Mouse (Mus musculus): ENCODE measurements around the gene Bphl. TPM values are rescaled to one million over a fixed set of nuclear protein-coding genes. Genes with fewer than 3 reads are reported as not detected.

Bphl gene
- polyA plus RNA-seq, 1 experiment, result 27.7 TPM

- Histone ChIP-seq H3K36me3 (ENCODE audit: control insufficient read depth, insufficient read depth) (no peaks in the 10 kb centered on the region), H3K79me2 (ENCODE audit: control insufficient read depth, insufficient read depth) (no peaks in the 10 kb centered on the region), H3K27me3 (ENCODE audit: control insufficient read depth, insufficient read depth, insufficient read length) (no peaks in the 10 kb centered on the region), H3K4me2 (ENCODE audit: low read depth) (no peak overlapping the region), H3ac (ENCODE audit: control insufficient read depth, insufficient read length) (no peak overlapping the region), H3K4me3 (no peak overlapping the region)
- TF ChIP-seq MAX (IDR thresholded peaks at IDR 0.05; ENCODE audit: low read depth), result no peak
- no peak for TF ChIP-seq TCF12 (IDR thresholded peaks at IDR 0.05; ENCODE audit: insufficient read depth, poor library complexity, severe bottlenecking)
- no peak for TF ChIP-seq MYOD1 (IDR thresholded peaks at IDR 0.05; ENCODE audit: control insufficient read depth in 1 of 3, insufficient read length in 2 of 3, low read depth in 2 of 3)
- TF ChIP-seq TCF3 (IDR thresholded peaks at IDR 0.05; ENCODE audit: insufficient read length, low read depth), result no peak
- TF ChIP-seq CEBPB (IDR thresholded peaks at IDR 0.05; ENCODE audit: insufficient read depth, poor library complexity, severe bottlenecking), result no peak
- TF ChIP-seq REST (IDR thresholded peaks at IDR 0.05; ENCODE audit: insufficient read depth, insufficient read length), result no peak
- TF ChIP-seq USF1 (IDR thresholded peaks at IDR 0.05; ENCODE audit: low read depth), result no peak
- no peak for TF ChIP-seq SRF (IDR thresholded peaks at IDR 0.05; ENCODE audit: control insufficient read depth, insufficient read length, low read depth)
- TF ChIP-seq E2F4 (IDR thresholded peaks at IDR 0.05; ENCODE audit: insufficient read depth), result no peak
- no peak for TF ChIP-seq POLR2AphosphoS2 (IDR thresholded peaks at IDR 0.05; ENCODE audit: insufficient read length, low read depth)
- TF ChIP-seq POLR2A (IDR thresholded peaks at IDR 0.05; ENCODE audit: insufficient read length, low read depth), result no peak
- no peak for TF ChIP-seq MYOG (IDR thresholded peaks at IDR 0.05; ENCODE audit: control insufficient read depth in 1 of 3, insufficient read depth in 1 of 3, insufficient read length in 2 of 3, low read depth in 2 of 3)
These were observed 59.7 kb downstream of the Bphl start for GRCm38 (mm10) chr13:34097086-34097485.

GRCm38 (mm10) chr13:34100733-34101132 is 63.3 kb downstream of the Bphl start:
- H3K4me3 ChIP-seq, result no peak overlapping the region
- H3K36me3 ChIP-seq (ENCODE audit: control insufficient read depth, insufficient read depth), result no peaks in the 10 kb centered on the region
- H3K4me2 ChIP-seq (ENCODE audit: low read depth), result no peak overlapping the region
- H3ac ChIP-seq (ENCODE audit: control insufficient read depth, insufficient read length), result no peak overlapping the region
- TF ChIP-seq TCF3 (IDR thresholded peaks at IDR 0.05; ENCODE audit: insufficient read length, low read depth), result no peak
- TF ChIP-seq MYOD1 (IDR thresholded peaks at IDR 0.05; ENCODE audit: control insufficient read depth in 1 of 3, insufficient read length in 2 of 3, low read depth in 2 of 3), result no peak
- TF ChIP-seq POLR2AphosphoS2 (IDR thresholded peaks at IDR 0.05; ENCODE audit: insufficient read length, low read depth), result no peak
- TF ChIP-seq MYOG (IDR thresholded peaks at IDR 0.05; ENCODE audit: control insufficient read depth in 1 of 3, insufficient read depth in 1 of 3, insufficient read length in 2 of 3, low read depth in 2 of 3), result no peak
- no peak for TF ChIP-seq CEBPB (IDR thresholded peaks at IDR 0.05; ENCODE audit: insufficient read depth, poor library complexity, severe bottlenecking)
- no peak for TF ChIP-seq REST (IDR thresholded peaks at IDR 0.05; ENCODE audit: insufficient read depth, insufficient read length)
- TF ChIP-seq TCF12 (IDR thresholded peaks at IDR 0.05; ENCODE audit: insufficient read depth, poor library complexity, severe bottlenecking), result no peak
- TF ChIP-seq SRF (IDR thresholded peaks at IDR 0.05; ENCODE audit: control insufficient read depth, insufficient read length, low read depth), result no peak
- TF ChIP-seq E2F4 (IDR thresholded peaks at IDR 0.05; ENCODE audit: insufficient read depth), result no peak
- no peak for TF ChIP-seq POLR2A (IDR thresholded peaks at IDR 0.05; ENCODE audit: insufficient read length, low read depth)
- TF ChIP-seq USF1 (IDR thresholded peaks at IDR 0.05; ENCODE audit: low read depth), result no peak
- TF ChIP-seq MAX (IDR thresholded peaks at IDR 0.05; ENCODE audit: low read depth), result no peak
- no peaks in the 10 kb centered on the region for H3K79me2 ChIP-seq (ENCODE audit: control insufficient read depth, insufficient read depth)
- H3K27me3 ChIP-seq (ENCODE audit: control insufficient read depth, insufficient read depth, insufficient read length), result no peaks in the 10 kb centered on the region

GRCm38 (mm10) chr13:34101247-34101646 is 63.9 kb downstream of the Bphl start:
- H3K27me3 ChIP-seq (ENCODE audit: control insufficient read depth, insufficient read depth, insufficient read length), result no peaks in the 10 kb centered on the region
- no peak for TF ChIP-seq MYOG (IDR thresholded peaks at IDR 0.05; ENCODE audit: control insufficient read depth in 1 of 3, insufficient read depth in 1 of 3, insufficient read length in 2 of 3, low read depth in 2 of 3)
- no peak for TF ChIP-seq POLR2A (IDR thresholded peaks at IDR 0.05; ENCODE audit: insufficient read length, low read depth)
- TF ChIP-seq REST (IDR thresholded peaks at IDR 0.05; ENCODE audit: insufficient read depth, insufficient read length), result no peak
- no peak for TF ChIP-seq POLR2AphosphoS2 (IDR thresholded peaks at IDR 0.05; ENCODE audit: insufficient read length, low read depth)
- TF ChIP-seq TCF3 (IDR thresholded peaks at IDR 0.05; ENCODE audit: insufficient read length, low read depth), result no peak
- no peak for TF ChIP-seq TCF12 (IDR thresholded peaks at IDR 0.05; ENCODE audit: insufficient read depth, poor library complexity, severe bottlenecking)
- TF ChIP-seq E2F4 (IDR thresholded peaks at IDR 0.05; ENCODE audit: insufficient read depth), result no peak
- TF ChIP-seq MAX (IDR thresholded peaks at IDR 0.05; ENCODE audit: low read depth), result no peak
- no peak for TF ChIP-seq USF1 (IDR thresholded peaks at IDR 0.05; ENCODE audit: low read depth)
- TF ChIP-seq MYOD1 (IDR thresholded peaks at IDR 0.05; ENCODE audit: control insufficient read depth in 1 of 3, insufficient read length in 2 of 3, low read depth in 2 of 3), result no peak
- no peaks in the 10 kb centered on the region for H3K36me3 ChIP-seq (ENCODE audit: control insufficient read depth, insufficient read depth)
- no peak overlapping the region for H3K4me3 ChIP-seq
- no peak overlapping the region for H3K4me2 ChIP-seq (ENCODE audit: low read depth)
- no peak overlapping the region for H3ac ChIP-seq (ENCODE audit: control insufficient read depth, insufficient read length)
- no peaks in the 10 kb centered on the region for H3K79me2 ChIP-seq (ENCODE audit: control insufficient read depth, insufficient read depth)

GRCm38 (mm10) chr13:34101908-34102307 is 64.5 kb downstream of the Bphl start:
- Histone ChIP-seq H3K36me3 (ENCODE audit: control insufficient read depth, insufficient read depth) (no peaks in the 10 kb centered on the region), H3K4me3 (no peak overlapping the region), H3K4me2 (ENCODE audit: low read depth) (no peak overlapping the region), H3K27me3 (ENCODE audit: control insufficient read depth, insufficient read depth, insufficient read length) (no peaks in the 10 kb centered on the region), H3K79me2 (ENCODE audit: control insufficient read depth, insufficient read depth) (no peaks in the 10 kb centered on the region), H3ac (ENCODE audit: control insufficient read depth, insufficient read length) (no peak overlapping the region)
- TF ChIP-seq TCF12 (IDR thresholded peaks at IDR 0.05; ENCODE audit: insufficient read depth, poor library complexity, severe bottlenecking) (no peak), E2F4 (IDR thresholded peaks at IDR 0.05; ENCODE audit: insufficient read depth) (no peak), MYOG (IDR thresholded peaks at IDR 0.05; ENCODE audit: control insufficient read depth in 1 of 3, insufficient read depth in 1 of 3, insufficient read length in 2 of 3, low read depth in 2 of 3) (no peak), POLR2AphosphoS2 (IDR thresholded peaks at IDR 0.05; ENCODE audit: insufficient read length, low read depth) (no peak), SRF (IDR thresholded peaks at IDR 0.05; ENCODE audit: control insufficient read depth, insufficient read length, low read depth) (no peak), REST (IDR thresholded peaks at IDR 0.05; ENCODE audit: insufficient read depth, insufficient read length) (no peak), CEBPB (IDR thresholded peaks at IDR 0.05; ENCODE audit: insufficient read depth, poor library complexity, severe bottlenecking) (no peak), TCF3 (IDR thresholded peaks at IDR 0.05; ENCODE audit: insufficient read length, low read depth) (no peak), USF1 (IDR thresholded peaks at IDR 0.05; ENCODE audit: low read depth) (no peak), MAX (IDR thresholded peaks at IDR 0.05; ENCODE audit: low read depth) (no peak), POLR2A (IDR thresholded peaks at IDR 0.05; ENCODE audit: insufficient read length, low read depth) (no peak)

All from myocyte (in vitro differentiated cells).